Mouse (Mus musculus) cerebellum, adult 9-11 months (tissue): Measurements from ENCODE around the gene Gpcpd1.

Source experiments
- DNase-seq: peaks from one replicate; pipeline ENCODE4 v3.0.0; 2022

Gene Gpcpd1

GRCm38 (mm10) chr2:132584191-132584590 lies 3.3 kb downstream of the Gpcpd1 start:
- DNase-seq = no peak

GRCm38 (mm10) chr2:132583126-132583525 lies 4.4 kb downstream of the Gpcpd1 start:
- no peak for DNase-seq

- peak; percentile 43 for DNase-seq
Observed at GRCm38 (mm10) chr2:132582227-132582626, 5.3 kb downstream of the Gpcpd1 start.

GRCm38 (mm10) chr2:132579689-132580088 lies 7.8 kb downstream of the Gpcpd1 start:
- no peak for DNase-seq

GRCm38 (mm10) chr2:132578711-132579110 lies 8.8 kb downstream of the Gpcpd1 start:
- DNase-seq = no peak

- DNase-seq = peak; percentile 97
Observed at GRCm38 (mm10) chr2:132578059-132578458, 9.5 kb downstream of the Gpcpd1 start.

GRCm38 (mm10) chr2:132577431-132577981 lies 10.0 kb downstream of the Gpcpd1 start:
- peak; percentile 73 for DNase-seq

DNA sequence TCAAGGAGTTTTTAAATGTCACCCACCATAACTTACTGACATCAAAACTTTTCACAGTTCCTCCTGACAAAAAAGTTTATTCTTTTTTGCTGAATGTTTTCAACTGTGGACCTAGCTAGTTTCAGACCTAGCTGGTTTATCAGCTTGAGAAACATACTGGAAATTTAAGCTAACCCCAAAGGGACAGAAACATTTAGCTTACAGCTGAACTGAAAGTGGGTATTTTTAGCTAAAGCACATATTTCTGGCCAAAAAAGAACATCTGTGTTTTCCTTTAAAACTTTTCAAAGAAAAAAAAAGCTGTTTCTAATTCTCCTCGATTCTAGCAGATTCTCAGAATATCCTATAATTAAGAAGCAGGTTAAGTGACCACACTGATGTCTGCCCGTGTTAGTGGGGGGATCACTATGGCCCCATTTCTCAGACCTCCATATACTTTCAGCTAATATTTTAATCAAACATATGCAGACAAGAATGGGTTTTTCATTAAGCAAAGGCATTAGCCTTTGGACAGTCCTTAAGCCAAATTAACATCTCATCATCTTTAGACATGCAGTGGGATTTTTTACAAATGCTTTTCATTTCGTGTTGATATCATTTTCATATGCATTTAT lies 10.9 kb downstream of the Gpcpd1 start:
- no peak for DNase-seq

DNA sequence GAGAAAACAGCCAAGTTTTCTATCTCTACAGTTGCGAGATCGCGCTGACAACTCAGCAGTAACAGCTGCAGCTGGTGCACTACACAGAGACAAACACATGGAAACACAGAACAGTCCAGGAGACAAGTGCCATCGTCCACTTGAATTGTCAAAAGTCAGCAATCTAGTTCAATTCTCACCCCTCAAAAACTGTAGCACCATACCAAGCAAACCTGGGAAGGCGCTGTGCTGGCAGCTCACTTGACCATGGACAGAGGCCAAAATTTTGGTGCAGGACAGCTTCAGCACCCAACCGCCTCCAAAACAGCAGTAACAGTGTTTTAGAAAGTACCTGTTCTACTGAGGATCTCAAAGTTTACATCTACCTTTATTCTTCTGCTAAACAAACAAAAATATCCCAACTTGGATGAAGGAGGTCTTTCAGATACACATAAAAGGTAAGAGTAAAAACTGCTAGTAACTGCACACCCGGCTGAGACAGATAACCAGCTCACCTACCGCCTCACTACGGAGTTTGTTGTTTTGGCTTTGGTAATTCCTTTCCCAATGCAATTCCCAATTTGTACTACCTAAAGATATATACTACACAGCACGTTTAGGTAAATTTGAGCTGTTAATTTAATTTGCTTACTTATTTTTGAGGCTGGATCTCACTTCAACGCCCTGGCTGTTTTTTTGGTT lies 11.6 kb downstream of the Gpcpd1 start:
- DNase-seq = peak; percentile 62

- no peak for DNase-seq
Observed at GRCm38 (mm10) chr2:132575256-132575655, 12.3 kb downstream of the Gpcpd1 start.

GRCm38 (mm10) chr2:132573280-132573679 lies 14.2 kb downstream of the Gpcpd1 start:
- DNase-seq = no peak

DNA sequence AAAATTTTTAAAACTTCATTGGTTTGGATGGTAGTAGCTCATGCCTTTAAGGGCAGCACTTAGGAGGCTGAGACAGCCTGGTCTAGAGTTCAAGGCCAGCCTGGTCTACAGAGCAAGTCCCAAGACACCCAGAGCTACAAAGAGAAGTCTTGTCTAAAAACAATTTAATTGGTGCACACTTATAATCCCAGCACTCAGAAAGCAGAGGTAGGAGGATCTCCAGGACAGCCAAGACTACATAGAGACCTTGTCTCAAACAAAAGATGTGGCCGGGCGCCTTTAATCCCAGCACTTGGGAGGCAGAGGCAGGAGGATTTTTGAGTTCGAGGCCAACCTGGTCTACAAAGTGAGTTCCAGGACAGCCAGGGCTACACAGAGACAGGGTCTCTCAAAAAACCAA lies 14.9 kb downstream of the Gpcpd1 start:
- DNase-seq = no peak

- no peak for DNase-seq
Observed at GRCm38 (mm10) chr2:132571301-132571700, 16.2 kb downstream of the Gpcpd1 start.

DNA sequence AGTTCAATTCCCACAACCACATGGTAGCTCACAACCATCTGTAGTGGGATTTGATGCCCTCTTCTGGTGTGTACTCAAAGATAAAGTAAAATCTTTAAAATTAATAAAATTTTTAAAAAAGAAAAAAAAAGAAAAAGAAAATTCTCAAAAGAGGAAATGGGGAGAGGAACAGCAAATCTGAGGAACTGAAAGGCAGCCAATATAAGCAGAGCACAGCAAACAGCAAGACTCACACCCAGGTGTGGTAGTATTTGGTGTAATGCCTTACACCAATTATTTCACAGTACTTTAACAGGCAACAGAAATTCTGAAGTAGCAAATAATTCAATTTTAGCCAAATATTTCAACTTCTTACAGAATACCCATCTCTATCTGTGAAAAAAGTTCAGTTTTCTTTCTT lies 16.7 kb downstream of the Gpcpd1 start:
- no peak for DNase-seq

DNA sequence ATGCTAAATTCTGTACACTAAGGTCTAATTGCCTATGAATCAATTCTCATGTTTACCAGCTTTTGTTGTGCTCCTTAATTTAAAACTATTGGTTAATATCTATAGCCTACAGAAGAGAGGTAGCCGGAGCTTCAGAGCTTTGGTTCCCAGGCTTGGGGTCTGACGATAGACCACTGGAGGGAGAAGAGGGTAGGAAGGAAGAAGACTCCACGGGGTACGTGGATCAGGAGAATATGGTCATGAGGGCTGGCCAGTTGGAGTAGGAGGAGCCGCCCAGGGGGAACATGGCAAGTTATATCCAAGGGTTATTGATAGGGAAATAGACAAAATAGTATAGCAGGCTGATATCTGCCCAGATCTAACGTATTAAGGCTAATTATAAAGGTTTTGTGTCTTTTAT lies 17.8 kb downstream of the Gpcpd1 start:
- DNase-seq = no peak

DNA sequence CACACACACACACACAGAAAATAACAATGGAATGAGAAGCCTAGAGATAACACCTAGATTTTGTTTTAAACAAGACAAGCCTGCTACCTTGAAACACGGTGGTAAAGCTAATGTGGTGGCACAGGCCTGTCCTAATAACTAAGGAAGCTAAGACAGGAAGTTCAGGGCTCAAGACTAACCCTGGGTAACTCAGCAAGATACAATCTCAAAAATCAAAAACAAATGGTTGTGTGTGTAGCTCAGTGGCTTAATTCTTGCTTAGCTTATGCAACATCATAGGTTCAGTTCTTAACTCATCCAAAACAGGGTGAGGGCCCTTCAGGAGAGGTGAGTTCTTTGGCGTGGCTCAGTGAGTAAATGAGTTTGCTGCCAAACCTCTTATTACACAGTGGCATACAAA lies 20.1 kb downstream of the Gpcpd1 start:
- no peak for DNase-seq

DNA sequence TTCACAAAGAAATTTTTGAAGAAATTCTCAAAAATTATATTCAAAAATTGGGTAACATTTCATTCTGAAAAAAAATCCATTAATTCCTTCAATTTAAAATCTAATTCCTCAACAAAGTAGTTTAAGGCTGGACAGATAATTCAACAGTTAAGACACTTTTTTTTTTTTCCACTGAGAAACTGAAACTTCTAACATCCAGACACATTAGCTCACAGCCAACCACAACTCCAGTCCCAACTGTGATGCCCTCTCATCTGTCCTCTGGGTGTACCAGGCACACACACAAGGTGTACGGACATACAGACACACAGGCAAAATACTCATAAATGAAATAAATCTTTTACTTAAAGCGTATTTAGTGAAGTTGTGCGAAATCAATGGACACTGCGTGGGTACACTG lies 25.7 kb downstream of the Gpcpd1 start:
- no peak for DNase-seq

DNA sequence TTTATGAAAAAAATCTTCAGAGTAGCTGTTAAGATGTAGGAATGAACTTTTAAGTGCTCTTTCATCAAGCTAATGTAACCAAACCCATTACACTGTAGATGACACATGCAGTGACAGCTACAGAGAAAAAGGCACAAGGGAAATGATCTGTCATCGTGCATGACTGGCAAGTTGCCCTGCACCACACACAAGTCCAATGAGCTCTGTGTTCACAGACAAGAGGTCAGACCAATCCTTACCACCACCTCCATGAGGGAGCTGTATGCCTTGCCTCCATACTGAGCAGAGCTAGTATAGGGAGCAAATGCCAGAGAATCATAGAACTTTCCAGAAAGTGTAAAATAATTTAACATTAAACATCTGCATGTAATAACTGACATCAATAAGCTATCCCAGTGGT lies 59.7 kb downstream of the Gpcpd1 start:
- DNase-seq = no peak

GRCm38 (mm10) chr2:132526894-132527532 lies 60.5 kb downstream of the Gpcpd1 start:
- DNase-seq = peak; percentile 29

DNA sequence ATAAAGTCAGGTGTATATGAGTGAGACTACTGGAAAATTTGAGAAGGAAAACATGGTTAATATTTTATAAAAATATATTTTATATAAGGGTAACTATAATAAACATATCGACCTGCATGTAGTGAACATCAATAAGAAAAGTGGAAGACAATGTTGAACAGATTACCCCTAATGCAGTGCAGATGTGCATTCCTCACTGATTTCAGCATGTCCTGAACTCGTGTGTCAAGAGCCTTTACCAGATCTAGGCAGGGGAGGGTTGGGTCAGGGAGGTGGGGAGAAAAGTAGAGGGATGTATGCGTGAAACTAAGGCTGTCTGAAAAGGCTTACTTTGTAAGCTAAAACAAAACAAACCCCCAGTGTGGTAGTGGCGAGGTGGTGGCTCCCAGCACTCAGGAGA lies 61.4 kb downstream of the Gpcpd1 start:
- DNase-seq = no peak

- peak; percentile 14 for DNase-seq
Observed at GRCm38 (mm10) chr2:132518021-132518901, 69.3 kb downstream of the Gpcpd1 start.

- peak; percentile 27 for DNase-seq
Observed at GRCm38 (mm10) chr2:132517194-132517836, 70.2 kb downstream of the Gpcpd1 start.
